Mouse (Mus musculus): ENCODE results near the gene Pecam1. TPM values are rescaled to one million over a fixed set of nuclear protein-coding genes. Genes with fewer than 3 reads are reported as not detected.
A peak's percentile ranks its signal among the peaks of the same experiment; 100 is the strongest.

Pecam1 gene
- polyA plus RNA-seq, 1 experiment from 2014 or later: 26.0 TPM

DNA sequence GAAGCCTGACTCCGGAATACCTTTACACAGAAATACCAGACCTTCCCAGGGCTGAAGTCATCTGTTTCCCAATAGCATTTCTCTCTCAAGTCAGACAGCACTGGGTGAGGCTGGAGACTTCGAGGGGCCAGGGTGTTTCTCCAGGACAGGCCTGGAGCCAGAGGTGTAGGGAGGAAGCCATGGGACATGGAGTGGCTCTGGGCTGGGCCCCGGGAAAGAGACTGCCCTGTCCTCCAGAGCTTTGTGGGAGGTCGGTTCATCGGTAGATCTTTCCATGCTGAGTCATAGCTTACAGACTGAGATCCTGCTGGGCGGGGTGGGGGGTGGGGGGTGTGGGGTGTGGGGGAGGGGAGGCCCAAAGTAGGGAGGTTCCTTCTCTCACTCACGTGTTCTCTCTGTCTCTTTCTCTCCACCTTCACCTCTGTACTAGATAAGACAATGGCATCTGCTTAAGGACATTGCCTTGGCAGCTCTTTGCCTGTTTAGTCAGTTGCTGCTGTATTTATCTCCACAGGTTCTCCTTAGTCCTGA is 27.5 kb downstream of the Pecam1 start:
- Histone ChIP-seq H3K36me3 (ENCODE audit: control insufficient read depth, insufficient read depth, low read length) (no peaks in the 10 kb centered on the region), H3K4me3 (ENCODE audit: low read depth, low read length) (no peak overlapping the region), H3K4me1 (ENCODE audit: control insufficient read depth, insufficient read depth, low read length) (0 out of 2 replicates have a peak, but pooled peaks cover 3% of the 10 kb centered on the region), H3K27me3 (ENCODE audit: control insufficient read depth, insufficient read depth, low read length) (no peaks in the 10 kb centered on the region), H3K9ac (ENCODE audit: low read length) (no peak overlapping the region), H3K27ac (replicated peaks; ENCODE audit: low read depth, low read length) (no peak overlapping the region), H3K9me3 (ENCODE audit: control insufficient read depth, low read length) (no peaks in the 10 kb centered on the region), H3K4me2 (ENCODE audit: low read depth, severe bottlenecking) (no peak overlapping the region)
- 32% methylated on average over 7 of the region's 7 CpGs for WGBS
- DNase-seq (ENCODE audit: low spot score): no peak
- ATAC-seq (ENCODE audit: insufficient number of reproducible peaks, low FRiP score, low TSS enrichment, low read depth): no peak

DNA sequence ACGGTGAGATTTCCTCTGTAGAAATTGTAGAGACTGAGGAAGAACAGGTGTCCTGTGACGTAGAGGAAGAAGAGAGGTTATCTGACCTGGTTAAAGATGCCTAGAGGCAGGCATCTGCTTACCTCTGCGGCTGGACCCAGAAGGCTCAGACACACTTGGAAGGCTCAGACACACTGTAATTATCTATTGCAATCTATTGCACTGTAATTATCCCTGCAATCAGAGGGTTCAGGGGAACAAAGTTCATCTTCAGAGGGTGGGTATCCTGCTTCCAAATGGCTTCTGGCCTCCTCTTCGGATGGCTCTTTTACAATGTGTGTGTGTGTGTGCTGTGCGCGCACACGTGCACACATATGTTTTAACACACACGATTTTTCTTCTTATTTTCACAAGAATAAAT is 30.0 kb downstream of the Pecam1 start:
- H3K9me3 ChIP-seq (ENCODE audit: control insufficient read depth, low read length): no peaks in the 10 kb centered on the region
- H3K4me2 ChIP-seq (ENCODE audit: low read depth, severe bottlenecking): no peak overlapping the region
- no peaks in the 10 kb centered on the region for H3K4me1 ChIP-seq (ENCODE audit: control insufficient read depth, insufficient read depth, low read length)
- 90% methylated on average over 8 of the region's 8 CpGs for WGBS
- ATAC-seq (ENCODE audit: insufficient number of reproducible peaks, low FRiP score, low TSS enrichment, low read depth) (no peak), DNase-seq (ENCODE audit: low spot score) (no peak)
- H3K36me3 ChIP-seq (ENCODE audit: control insufficient read depth, insufficient read depth, low read length): no peaks in the 10 kb centered on the region
- no peaks in the 10 kb centered on the region for H3K27me3 ChIP-seq (ENCODE audit: control insufficient read depth, insufficient read depth, low read length)
- H3K27ac ChIP-seq (replicated peaks; ENCODE audit: low read depth, low read length): no peak overlapping the region
- no peak overlapping the region for H3K9ac ChIP-seq (ENCODE audit: low read length)
- H3K4me3 ChIP-seq (ENCODE audit: low read depth, low read length): no peak overlapping the region

DNA sequence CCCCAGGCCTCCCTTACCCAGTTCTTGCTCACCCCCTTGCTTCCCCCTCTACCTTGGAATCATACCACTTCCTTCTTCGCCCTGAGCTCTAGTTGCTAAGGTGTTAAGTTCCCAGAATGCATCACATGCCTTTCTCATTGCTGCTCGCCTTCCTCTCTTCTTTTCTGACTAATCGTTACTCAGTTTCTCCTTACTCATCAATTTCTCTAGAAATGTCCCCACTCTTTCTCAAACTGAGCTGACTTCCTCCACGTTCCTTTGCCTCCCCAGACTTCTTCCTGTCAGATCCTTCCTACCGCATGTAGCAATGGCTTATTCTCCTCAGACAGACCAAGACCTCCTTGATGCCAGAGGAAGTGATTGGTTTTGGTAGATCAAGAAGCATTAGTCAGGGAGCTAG is 33.9 kb downstream of the Pecam1 start:
- ATAC-seq (ENCODE audit: insufficient number of reproducible peaks, low FRiP score, low TSS enrichment, low read depth): no peak
- H3K27me3 ChIP-seq (ENCODE audit: control insufficient read depth, insufficient read depth, low read length): no peaks in the 10 kb centered on the region

DNA sequence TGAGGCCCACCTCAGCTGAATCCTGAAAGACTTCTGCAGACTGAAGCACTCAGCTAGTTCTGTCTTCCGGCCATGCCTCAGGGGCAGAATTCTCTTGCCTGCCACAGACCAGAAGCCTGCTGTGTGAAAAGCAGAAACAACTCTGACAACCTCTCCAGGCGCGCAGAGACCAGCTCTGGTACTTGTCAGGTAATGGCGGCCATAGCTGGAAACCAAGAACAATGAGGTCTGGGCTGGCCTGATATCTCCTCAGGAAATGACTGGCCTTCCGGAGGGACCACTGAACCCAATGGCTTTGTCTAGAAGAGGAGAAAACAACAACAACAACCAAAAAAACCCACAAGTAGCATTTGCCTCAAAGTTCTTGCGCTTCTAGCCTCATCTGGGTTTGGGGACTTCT is 35.4 kb downstream of the Pecam1 start:
- no peaks in the 10 kb centered on the region for H3K36me3 ChIP-seq (ENCODE audit: control insufficient read depth, insufficient read depth, low read length)
- no peaks in the 10 kb centered on the region for H3K4me1 ChIP-seq (ENCODE audit: control insufficient read depth, insufficient read depth, low read length)
- H3K27ac ChIP-seq (replicated peaks; ENCODE audit: low read depth, low read length): peak overlapping the region; percentile 5; the same call in 1 of the 2 replicates
- no peak overlapping the region for H3K9ac ChIP-seq (ENCODE audit: low read length)
- H3K4me3 ChIP-seq (ENCODE audit: low read depth, low read length): no peak overlapping the region
- DNase-seq (ENCODE audit: low spot score): no peak
- H3K27me3 ChIP-seq (ENCODE audit: control insufficient read depth, insufficient read depth, low read length): no peaks in the 10 kb centered on the region
- 81% methylated on average over 6 of the region's 6 CpGs for WGBS
- H3K9me3 ChIP-seq (ENCODE audit: control insufficient read depth, low read length): no peaks in the 10 kb centered on the region
- no peak for ATAC-seq (ENCODE audit: insufficient number of reproducible peaks, low FRiP score, low TSS enrichment, low read depth)
- no peak overlapping the region for H3K4me2 ChIP-seq (ENCODE audit: low read depth, severe bottlenecking)

More for the DNA sequence above, 33.9 kb downstream of the Pecam1 start:
- H3K4me3 ChIP-seq (ENCODE audit: low read depth, low read length): no peak overlapping the region
- no peak for DNase-seq (ENCODE audit: low spot score)
- no peak overlapping the region for H3K4me2 ChIP-seq (ENCODE audit: low read depth, severe bottlenecking)
- H3K4me1 ChIP-seq (ENCODE audit: control insufficient read depth, insufficient read depth, low read length): no peaks in the 10 kb centered on the region
- no peaks in the 10 kb centered on the region for H3K9me3 ChIP-seq (ENCODE audit: control insufficient read depth, low read length)
- H3K9ac ChIP-seq (ENCODE audit: low read length): no peak overlapping the region
- no peak overlapping the region for H3K27ac ChIP-seq (replicated peaks; ENCODE audit: low read depth, low read length)
- WGBS: 81% methylated on average over 5 of the region's 5 CpGs
- H3K36me3 ChIP-seq (ENCODE audit: control insufficient read depth, insufficient read depth, low read length): no peaks in the 10 kb centered on the region

DNA sequence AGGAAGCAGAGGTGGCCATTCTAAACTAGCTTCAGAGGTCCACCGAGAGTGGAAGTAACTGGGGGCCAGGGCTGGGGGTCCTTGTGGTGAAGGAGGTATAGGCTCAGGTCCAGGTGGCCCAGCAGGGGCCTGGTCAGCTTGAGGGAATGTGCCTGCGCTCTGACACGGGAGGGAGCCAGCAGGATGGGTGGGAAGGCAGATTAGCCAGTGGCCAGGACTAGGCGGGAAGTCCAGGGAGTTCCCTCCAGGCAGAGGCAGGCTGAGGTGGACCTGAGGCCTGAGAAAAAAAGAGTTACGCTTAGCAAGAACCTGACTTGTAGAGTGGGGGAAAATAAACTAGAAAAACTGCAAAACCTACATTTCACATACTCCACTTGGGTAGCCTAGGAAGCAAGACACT is 39.6 kb downstream of the Pecam1 start:
- 59% methylated on average over 5 of the region's 5 CpGs for WGBS
- DNase-seq (ENCODE audit: low spot score): no peak
- Histone ChIP-seq H3K27me3 (ENCODE audit: control insufficient read depth, insufficient read depth, low read length) (no peaks in the 10 kb centered on the region), H3K27ac (replicated peaks; ENCODE audit: low read depth, low read length) (no peak overlapping the region), H3K4me2 (ENCODE audit: low read depth, severe bottlenecking) (no peak overlapping the region), H3K36me3 (ENCODE audit: control insufficient read depth, insufficient read depth, low read length) (no peaks in the 10 kb centered on the region), H3K9ac (ENCODE audit: low read length) (no peak overlapping the region), H3K4me3 (ENCODE audit: low read depth, low read length) (no peak overlapping the region), H3K4me1 (ENCODE audit: control insufficient read depth, insufficient read depth, low read length) (peaks cover 5% of the 10 kb centered on the region; the same call in 1 of the 2 replicates), H3K9me3 (ENCODE audit: control insufficient read depth, low read length) (no peaks in the 10 kb centered on the region)
- no peak for ATAC-seq (ENCODE audit: insufficient number of reproducible peaks, low FRiP score, low TSS enrichment, low read depth)

DNA sequence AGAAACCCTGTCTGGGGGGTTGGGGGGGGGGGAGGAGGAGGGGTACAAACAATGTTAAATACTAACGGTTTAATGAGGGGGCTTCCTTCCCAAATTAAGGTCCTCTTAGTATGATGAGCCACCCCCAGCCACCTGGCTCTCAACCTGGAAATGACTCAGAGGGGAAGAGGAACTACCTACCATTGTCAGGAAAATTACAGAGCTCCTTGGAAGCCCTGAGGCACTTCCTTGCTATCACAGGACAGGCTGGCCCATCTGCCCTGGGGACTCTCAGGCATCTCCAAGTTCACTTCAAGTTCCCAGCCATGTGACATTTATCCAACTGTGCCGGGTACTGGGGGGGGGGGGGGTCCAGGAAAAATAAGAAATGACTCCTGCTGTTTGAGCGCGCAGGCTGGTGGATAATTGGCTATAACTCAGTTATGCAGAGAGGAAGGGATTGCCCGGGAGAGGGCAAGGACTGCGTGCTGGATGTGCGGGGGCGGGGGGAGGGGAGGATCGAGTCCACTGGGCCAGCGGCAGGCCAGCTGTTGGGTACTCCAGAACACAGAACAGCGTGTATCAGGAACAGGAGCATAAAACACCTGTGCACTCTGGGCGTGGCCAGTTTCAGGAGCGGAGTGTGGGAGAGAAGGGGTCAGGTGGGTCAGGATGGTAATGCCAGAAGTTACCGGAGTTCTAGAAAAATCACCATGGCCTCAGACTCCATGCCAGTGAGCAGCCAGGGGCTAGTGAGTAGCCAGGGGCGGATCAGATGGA is 41.0 kb downstream of the Pecam1 start:
- peaks cover 5% of the 10 kb centered on the region; the same call in 1 of the 2 replicates for H3K4me1 ChIP-seq (ENCODE audit: control insufficient read depth, insufficient read depth, low read length)
- no peak overlapping the region; the same call in 1 of the 2 replicates for H3K9ac ChIP-seq (ENCODE audit: low read length)
- no peak overlapping the region for H3K4me3 ChIP-seq (ENCODE audit: low read depth, low read length)
- 25% methylated on average over 15 of the region's 15 CpGs for WGBS
- peak overlapping the region; percentile 18 for H3K4me2 ChIP-seq (ENCODE audit: low read depth, severe bottlenecking)
- no peak overlapping the region for H3K27ac ChIP-seq (replicated peaks; ENCODE audit: low read depth, low read length)
- no peaks in the 10 kb centered on the region for H3K36me3 ChIP-seq (ENCODE audit: control insufficient read depth, insufficient read depth, low read length)
- ATAC-seq (ENCODE audit: insufficient number of reproducible peaks, low FRiP score, low TSS enrichment, low read depth): no peak
- H3K9me3 ChIP-seq (ENCODE audit: control insufficient read depth, low read length): no peaks in the 10 kb centered on the region
- DNase-seq (ENCODE audit: low spot score): peak; percentile 30
- H3K27me3 ChIP-seq (ENCODE audit: control insufficient read depth, insufficient read depth, low read length): no peaks in the 10 kb centered on the region

DNA sequence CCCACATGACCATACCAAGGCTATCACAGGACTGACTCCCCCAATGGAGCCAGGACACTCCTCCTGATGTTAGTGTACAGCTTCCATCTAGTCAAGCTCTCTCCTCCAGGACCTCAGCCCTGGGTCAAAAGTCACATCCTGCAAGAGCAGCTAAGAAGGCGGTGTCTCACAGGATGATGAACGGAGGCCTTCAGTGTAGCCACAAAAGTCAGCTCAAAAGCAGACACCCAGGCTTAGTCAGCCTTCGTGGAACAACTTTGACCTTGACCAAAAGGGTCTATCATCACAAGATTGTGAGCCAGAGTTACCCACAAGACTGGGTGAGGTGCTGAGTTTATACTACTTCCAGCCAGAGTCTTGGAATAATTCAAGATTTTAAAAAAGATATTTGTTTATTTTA is 42.6 kb downstream of the Pecam1 start:
- WGBS: 80% methylated on average over 3 of the region's 3 CpGs
- no peak overlapping the region for H3K4me2 ChIP-seq (ENCODE audit: low read depth, severe bottlenecking)
- no peaks in the 10 kb centered on the region for H3K36me3 ChIP-seq (ENCODE audit: control insufficient read depth, insufficient read depth, low read length)
- no peaks in the 10 kb centered on the region for H3K27me3 ChIP-seq (ENCODE audit: control insufficient read depth, insufficient read depth, low read length)
- no peak overlapping the region for H3K9ac ChIP-seq (ENCODE audit: low read length)
- DNase-seq (ENCODE audit: low spot score) (no peak), ATAC-seq (ENCODE audit: insufficient number of reproducible peaks, low FRiP score, low TSS enrichment, low read depth) (no peak)
- H3K4me1 ChIP-seq (ENCODE audit: control insufficient read depth, insufficient read depth, low read length): peaks cover 5% of the 10 kb centered on the region; the same call in 1 of the 2 replicates
- H3K9me3 ChIP-seq (ENCODE audit: control insufficient read depth, low read length): no peaks in the 10 kb centered on the region
- H3K27ac ChIP-seq (replicated peaks; ENCODE audit: low read depth, low read length): no peak overlapping the region
- no peak overlapping the region for H3K4me3 ChIP-seq (ENCODE audit: low read depth, low read length)

DNA sequence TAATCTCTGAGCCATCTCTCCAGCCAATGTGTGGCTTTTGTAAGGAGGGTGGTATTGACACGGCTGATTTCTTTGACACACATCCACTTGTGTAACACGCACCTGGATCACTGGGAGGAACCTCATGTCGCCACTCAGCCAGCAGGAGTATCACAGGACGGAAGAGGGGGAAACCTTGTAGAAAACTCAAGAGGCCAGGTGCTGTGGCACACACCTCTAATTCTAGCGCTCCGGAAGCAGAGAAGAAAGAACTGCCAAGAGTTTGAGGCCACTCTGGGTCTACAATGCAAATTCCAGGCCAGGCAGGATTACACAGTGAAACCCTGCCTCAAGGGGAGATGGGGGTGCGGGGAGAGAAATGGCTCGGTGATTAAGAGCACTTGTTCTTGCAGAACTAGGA is 43.3 kb downstream of the Pecam1 start:
- Histone ChIP-seq H3K9ac (ENCODE audit: low read length) (no peak overlapping the region), H3K4me3 (ENCODE audit: low read depth, low read length) (no peak overlapping the region), H3K27ac (replicated peaks; ENCODE audit: low read depth, low read length) (no peak overlapping the region), H3K4me2 (ENCODE audit: low read depth, severe bottlenecking) (no peak overlapping the region), H3K36me3 (ENCODE audit: control insufficient read depth, insufficient read depth, low read length) (no peaks in the 10 kb centered on the region), H3K4me1 (ENCODE audit: control insufficient read depth, insufficient read depth, low read length) (peaks cover 5% of the 10 kb centered on the region; the same call in 1 of the 2 replicates), H3K27me3 (ENCODE audit: control insufficient read depth, insufficient read depth, low read length) (no peaks in the 10 kb centered on the region), H3K9me3 (ENCODE audit: control insufficient read depth, low read length) (no peaks in the 10 kb centered on the region)
- WGBS: 82% methylated on average over 8 of the region's 8 CpGs
- ATAC-seq (ENCODE audit: insufficient number of reproducible peaks, low FRiP score, low TSS enrichment, low read depth) (no peak), DNase-seq (ENCODE audit: low spot score) (no peak)
